Mouse (Mus musculus): ENCODE data around the gene Bod1.

- TF ChIP-seq CTCF (IDR thresholded peaks at IDR 0.05; ENCODE audit: low read depth) (no peak), EP300 (IDR thresholded peaks at IDR 0.05; ENCODE audit: low read depth) (no peak)
Measured at GRCm38 (mm10) chr11:31713116-31713515, 41.4 kb upstream of the Bod1 start.
